Mouse (Mus musculus): ENCODE results near the gene Gm4353.
A peak's percentile ranks its signal among the peaks of the same experiment; 100 is the strongest.
"Not testable (repeated sequence)": the region's sequence is repeated elsewhere in the genome, so short reads cannot be mapped to it uniquely, and the experiment has no call there.

The Gm4353 gene

GRCm38 (mm10) chr7:116084366-116084765, at the start of gene Gm4353:
Gene Gm4353, minus strand, starts transcription at chr7:116084635.
- DNase-seq = not testable (repeated sequence)

DNA sequence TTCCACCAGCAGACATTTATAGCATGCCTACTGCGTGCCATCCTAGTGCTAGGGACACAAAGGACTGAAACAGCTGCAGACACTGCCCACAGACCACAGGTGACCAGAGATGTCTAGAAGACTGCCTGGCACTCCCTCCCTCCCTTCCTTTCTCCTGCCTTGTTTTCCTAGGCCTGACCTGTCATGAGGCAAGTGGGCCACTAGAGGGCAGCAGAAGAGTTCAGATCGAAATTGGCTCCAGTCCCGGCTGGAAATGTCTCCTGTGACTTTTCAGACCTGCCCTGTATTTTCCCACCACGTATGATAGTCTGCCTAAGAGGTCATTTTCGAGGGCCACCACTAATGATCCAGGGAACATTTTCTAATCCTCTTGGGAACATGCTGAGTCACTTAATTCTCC, 47.6 kb upstream of the Gm4353 start:
- DNase-seq = peak; percentile 86

DNA sequence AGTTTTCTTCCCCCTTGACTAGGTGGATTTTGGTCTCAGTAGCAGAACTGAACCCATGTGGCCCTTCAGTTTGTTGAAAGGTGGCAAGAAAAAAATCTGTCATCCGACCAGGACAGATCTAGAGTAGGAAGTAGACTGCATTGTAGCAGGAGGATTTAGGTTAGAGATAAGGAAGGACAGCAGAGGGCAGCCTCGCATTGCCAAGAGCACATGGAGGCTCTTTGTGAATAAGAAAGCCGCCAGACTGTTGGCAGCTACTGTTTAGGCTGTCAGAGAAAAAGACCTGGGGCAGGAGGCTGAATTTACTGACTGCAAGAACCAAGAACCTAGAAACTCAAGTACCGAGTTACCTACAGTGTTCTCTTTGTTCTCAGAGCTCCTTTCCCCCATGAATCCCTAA, 47.0 kb upstream of the Gm4353 start:
- DNase-seq = no peak

DNA sequence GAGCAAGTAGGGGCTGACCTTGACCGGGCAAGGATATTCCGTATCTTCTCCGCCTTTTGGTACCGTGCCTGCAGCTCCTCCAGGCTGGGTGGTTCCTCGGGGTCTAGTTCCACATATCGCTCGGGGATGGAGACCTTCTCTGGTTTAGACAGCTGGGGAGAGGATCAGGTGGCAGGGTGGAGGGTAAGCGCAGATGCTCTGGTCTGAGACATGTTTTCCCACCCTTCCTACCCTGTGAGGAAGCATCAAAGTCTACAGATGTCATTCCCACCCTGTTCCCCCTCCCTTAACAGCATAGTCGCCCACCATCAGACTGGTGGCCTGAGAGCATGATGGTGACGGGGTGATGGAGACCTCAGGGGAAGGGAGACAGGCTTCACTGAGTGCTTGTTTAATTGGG, 44.9 kb upstream of the Gm4353 start:
- no peak for DNase-seq

DNA sequence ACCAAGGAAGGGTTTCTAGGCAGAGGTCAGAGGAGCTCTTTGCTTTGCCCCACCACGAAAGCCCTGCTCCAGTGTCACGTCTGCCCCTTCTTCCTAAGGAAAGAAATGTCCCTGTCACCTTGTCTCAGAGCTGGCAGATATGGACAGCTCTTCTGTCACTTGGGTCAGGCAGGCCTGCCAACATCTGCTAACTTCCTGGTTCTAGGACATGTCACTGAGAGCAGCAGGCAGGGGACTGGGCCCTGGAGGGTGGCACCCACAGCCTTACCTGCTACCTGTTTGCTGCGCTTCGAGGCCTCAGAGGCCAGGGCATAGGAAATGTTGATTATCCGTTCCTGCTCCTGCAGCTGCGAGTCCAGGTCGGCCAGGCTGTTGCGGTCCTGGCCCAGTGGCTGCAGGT, 43.9 kb upstream of the Gm4353 start:
- DNase-seq = no peak

DNA sequence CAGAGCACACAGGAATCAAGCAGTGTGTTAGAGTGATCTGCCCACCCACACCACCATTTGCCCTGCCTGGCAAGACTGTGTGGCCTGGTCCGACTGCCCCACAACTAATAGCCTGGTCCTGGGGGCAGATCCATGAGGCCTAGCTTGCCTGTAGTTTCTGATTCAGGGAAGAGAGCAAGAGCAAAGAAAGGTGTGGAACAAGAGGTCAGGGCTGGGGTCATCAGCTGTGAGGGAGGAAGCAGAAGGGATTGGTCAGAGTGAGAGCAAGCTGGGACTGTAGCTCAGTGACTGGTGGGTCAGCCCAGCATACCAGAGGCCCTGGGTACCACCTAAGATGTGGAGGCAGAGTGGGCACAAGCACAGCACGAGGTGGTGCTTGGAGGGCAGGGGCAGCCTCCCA, 42.6 kb upstream of the Gm4353 start:
- no peak for DNase-seq

- DNase-seq = no peak
Measured at GRCm38 (mm10) chr7:116125671-116126070, 41.2 kb upstream of the Gm4353 start.

- DNase-seq = no peak
Measured at GRCm38 (mm10) chr7:116124057-116124456, 39.6 kb upstream of the Gm4353 start.

DNA sequence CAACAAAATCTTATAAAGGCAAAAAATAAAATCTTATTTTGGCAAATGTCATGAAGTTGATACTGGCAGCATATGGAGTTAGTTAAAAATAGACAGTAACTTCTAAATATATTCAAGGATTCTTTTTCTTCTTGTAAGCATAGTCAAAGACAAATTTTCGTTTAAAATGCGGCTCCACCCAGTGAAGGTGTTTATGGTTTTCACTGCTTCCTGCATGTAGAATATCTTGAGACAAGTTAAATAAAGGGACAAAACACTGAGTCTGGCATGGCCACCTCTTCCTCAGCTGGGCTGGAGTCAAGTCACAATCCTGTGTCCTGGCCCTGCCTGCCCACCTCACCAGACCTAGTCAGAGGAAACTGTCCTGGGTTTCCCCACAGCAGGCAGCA, 39.2 kb upstream of the Gm4353 start:
- DNase-seq = no peak

GRCm38 (mm10) chr7:116122981-116123596, 38.7 kb upstream of the Gm4353 start:
- no peak for DNase-seq

GRCm38 (mm10) chr7:116121202-116121601, 36.8 kb upstream of the Gm4353 start:
- DNase-seq = no peak

DNA sequence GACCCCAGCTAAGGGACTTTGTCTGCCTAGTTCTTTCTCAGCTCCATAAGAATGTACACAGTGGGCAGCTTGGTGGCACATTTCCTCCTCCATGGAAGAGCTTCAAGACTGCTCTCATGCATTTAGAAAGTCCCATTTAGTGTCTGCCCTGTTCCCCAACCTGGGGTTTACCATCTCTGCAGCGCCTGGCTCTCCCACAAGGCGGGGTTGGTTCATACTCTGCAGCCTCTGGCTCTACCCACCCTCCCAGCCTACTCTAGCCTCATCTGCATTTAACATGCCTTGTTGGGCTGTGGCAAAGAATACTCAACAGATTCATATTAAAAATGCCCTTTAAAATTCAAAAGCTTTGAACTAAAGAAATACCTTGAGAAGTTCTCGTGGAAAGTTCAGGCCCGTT, 36.3 kb upstream of the Gm4353 start:
- no peak for DNase-seq

GRCm38 (mm10) chr7:116119306-116119857, 34.9 kb upstream of the Gm4353 start:
- DNase-seq = no peak

- no peak for DNase-seq
Measured at GRCm38 (mm10) chr7:116115991-116116390, 31.6 kb upstream of the Gm4353 start.

GRCm38 (mm10) chr7:116115216-116115930, 30.9 kb upstream of the Gm4353 start:
- DNase-seq = no peak

DNA sequence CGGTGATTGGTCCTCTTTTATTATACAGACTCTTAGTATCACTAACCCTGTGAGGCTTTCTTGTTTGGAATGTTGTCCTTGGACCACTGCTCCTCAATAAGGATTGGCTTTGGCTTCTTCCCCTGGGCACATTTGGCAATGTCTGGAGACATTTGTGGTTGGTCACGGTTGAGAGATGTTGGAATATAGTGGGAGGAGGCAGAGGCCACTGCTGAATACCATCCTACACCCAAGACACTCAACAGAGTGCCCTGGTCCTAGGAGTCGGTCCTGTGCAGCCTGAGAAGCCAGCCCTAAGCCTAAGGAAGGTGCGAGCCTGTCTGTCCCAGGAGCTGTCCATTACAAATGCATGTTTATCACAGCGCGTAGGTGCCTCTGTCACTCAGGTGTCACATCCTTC, 27.1 kb upstream of the Gm4353 start:
- no peak for DNase-seq

- no peak for DNase-seq
Measured at GRCm38 (mm10) chr7:116110661-116111060, 26.2 kb upstream of the Gm4353 start.

- DNase-seq = no peak
Measured at GRCm38 (mm10) chr7:116103091-116103490, 18.7 kb upstream of the Gm4353 start.

DNA sequence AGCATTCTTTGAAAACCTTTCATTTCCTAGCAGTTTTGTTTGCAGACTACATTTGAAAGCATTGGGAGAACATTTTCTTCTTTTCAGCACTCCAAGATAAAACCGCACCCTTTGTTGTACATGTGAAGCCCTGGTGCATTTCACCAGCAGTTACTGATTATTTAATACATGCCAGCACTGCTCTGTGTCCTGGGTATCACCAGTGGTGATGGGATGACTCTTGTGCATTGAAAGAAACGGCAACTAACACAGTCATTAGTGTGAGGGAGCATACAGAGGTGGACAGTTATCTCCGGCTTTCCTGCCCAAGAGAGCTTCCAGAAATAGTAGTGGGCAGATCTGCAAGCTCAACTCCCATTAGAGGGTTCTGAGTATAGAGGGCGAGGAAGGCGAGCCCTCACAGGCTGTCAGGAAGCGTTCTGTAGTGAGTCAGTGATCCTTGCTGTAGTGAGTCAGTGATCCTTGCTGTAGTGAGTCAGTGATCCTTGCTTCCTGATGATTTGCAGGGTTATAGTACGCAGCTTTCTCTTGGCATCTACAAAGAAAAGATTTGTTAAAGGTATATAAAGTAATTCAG, 15.6 kb upstream of the Gm4353 start:
- peak; percentile 19 for DNase-seq

DNA sequence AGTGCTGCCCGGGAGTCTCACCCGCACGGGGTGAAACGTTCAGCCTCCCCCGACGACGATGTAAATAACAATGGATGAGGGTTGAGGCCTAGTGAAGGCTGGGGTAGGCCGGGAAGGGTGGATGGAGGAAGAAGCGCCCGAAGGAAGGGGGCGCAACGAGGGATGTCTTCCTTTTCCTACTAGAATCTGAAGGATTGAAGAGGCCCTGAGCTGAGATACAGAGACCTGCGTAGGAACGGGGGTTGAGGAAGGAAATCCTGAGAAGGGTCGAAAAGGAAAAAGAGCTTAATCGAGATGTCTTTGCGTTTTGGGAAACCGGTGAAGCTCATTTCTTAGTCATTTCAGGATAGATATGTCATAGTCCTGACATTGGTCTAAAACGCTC, 9.0 kb upstream of the Gm4353 start:
- DNase-seq = no peak

GRCm38 (mm10) chr7:116092710-116093465, 8.5 kb upstream of the Gm4353 start:
- peak; percentile 98 for DNase-seq

- DNase-seq = no peak
Measured at GRCm38 (mm10) chr7:116060739-116061138, 23.7 kb downstream of the Gm4353 start.

DNA sequence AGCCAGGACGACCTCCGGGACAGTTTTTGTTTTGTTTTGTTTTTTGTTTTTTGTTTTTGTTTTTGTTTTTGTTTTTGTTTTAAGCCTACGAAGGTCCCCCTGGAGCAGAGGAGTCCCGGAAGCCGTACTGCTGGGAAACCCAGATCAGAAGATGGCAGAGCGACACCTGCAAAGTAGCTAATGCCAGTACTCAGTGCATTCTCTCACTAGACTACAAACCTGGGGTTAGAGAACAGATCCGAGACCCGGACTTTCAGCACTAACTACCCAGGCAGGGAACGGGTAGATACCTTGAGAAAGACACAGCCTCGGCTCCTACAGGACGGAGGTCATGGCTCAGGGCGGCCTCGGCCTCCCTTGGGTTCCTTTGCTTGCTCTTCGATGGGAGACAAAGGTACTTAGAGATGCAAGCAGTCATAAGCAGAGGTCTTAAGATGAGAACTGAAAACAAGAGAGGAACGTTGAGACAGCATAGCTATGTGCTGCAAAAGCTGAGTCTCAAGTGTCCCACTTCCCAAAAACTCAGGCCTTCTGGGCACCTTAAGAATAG, 43.9 kb downstream of the Gm4353 start:
- DNase-seq = no peak
